Mouse (Mus musculus) effector memory CD4-positive, alpha-beta T cell, adult 5 months (primary cell): ENCODE data around the gene Lxn. TPM values are rescaled to one million over a fixed set of nuclear protein-coding genes. Genes with fewer than 3 reads are reported as not detected.

Source experiments
- polyA plus RNA-seq: library from polyadenylated mRNA; unstranded; fragments of 100-300 nt; shearing (Covaris generic); gene quantifications from one replicate; pipeline ENCODE4 v1.2.1, GENCODE M21; 2017

The Lxn gene
- 8.8 TPM for polyA plus RNA-seq

GRCm38 (mm10) chr3:67463450-67464372 lies at the start of gene Lxn:
TSS of gene Lxn (minus strand) at chr3:67463926.

GRCm38 (mm10) chr3:67429999-67430380 lies 33.7 kb downstream of the Lxn start, which contains the start of gene Gfm1:
TSS of gene Gfm1 (plus strand) at chr3:67430096.

Other genes with a start within 250 kb of the Lxn start
- gene Mlf1, start 89.8 kb downstream of the Lxn start, polyA plus RNA-seq, result 4.3 TPM
- gene Gm17402, start 88.8 kb downstream of the Lxn start, polyA plus RNA-seq, result not detected
- gene Gfm1, start 33.8 kb downstream of the Lxn start, polyA plus RNA-seq, result 32.9 TPM
- gene Rarres1, start 51.6 kb upstream of the Lxn start, polyA plus RNA-seq, result not detected
- 44.9 TPM for gene Mfsd1, start 118.8 kb upstream of the Lxn start, polyA plus RNA-seq